ENCODE assay signal across 21 mouse cellular contexts in the genomic region with DNA sequence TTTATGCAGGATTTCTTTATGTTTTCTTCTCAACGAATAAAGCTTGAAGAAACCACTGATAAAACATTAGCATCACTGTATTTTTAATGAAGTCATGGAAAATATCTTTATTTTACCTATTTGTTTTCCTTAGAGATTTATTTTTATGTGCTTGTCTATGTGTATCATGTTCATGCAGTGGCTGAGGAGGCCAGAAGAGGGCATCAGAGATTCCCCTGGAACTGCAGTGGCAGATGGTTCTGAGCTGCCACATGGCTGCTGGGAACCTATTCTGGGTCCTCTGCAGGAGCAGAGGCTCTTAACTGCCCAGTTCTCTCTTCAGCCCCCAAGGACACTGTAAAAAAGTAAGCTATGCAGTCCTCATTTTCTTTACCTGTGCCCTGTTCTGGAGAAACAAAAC. TPM values are rescaled to one million over a fixed set of nuclear protein-coding genes. Genes with fewer than 3 reads are reported as not detected.
DNase-seq lines count a peak whose midpoint lies in the region; ATAC-seq and TF ChIP-seq lines count a peak whose summit lies in the region.
"Had no signal": no experiment of that assay in that cellular context is flagged by ENCODE, and none has a peak within 500 bp of the region (broad histone marks: within the 10 kb centered on the region; RNA-seq: fewer than 3 reads in every experiment).

No protein-coding gene starts in this region.

- no peak for DNase-seq in liver, postnatal 0 days
- peak; percentile 40 for DNase-seq in ES-CJ7 (ENCODE audit: low read depth, low spot score)
- no peak for DNase-seq in stomach, postnatal 0 days (ENCODE audit: low spot score)
- DNase-seq: adrenal gland, postnatal 36 days; cerebellum, adult 9-10 months; heart, adult 11 months; heart, postnatal 14 days; liver, embryonic 13.5 days; right cerebral cortex, adult 18-20 months; right cerebral cortex, postnatal 4 days had no signal

- no peaks in the 10 kb centered on the region for H3K27me3 ChIP-seq in intestine, postnatal 0 days (replicated peaks; ENCODE audit: control insufficient read depth, insufficient read depth, low read length)
- no peaks in the 10 kb centered on the region for H3K27me3 ChIP-seq in intestine, embryonic 15.5 days (replicated peaks)
- no peaks in the 10 kb centered on the region for H3K27me3 ChIP-seq in liver, postnatal 0 days (ENCODE audit: insufficient read depth, low read length)
- H3K27me3 ChIP-seq in liver, embryonic 12.5 days (replicated peaks) = no peaks in the 10 kb centered on the region
- no peaks in the 10 kb centered on the region for H3K27me3 ChIP-seq in stomach, postnatal 0 days (ENCODE audit: control insufficient read depth, insufficient read depth, low read length)
- H3K27me3 ChIP-seq: embryonic facial prominence, embryonic 15.5 days; heart, embryonic 13.5 days; hindbrain, embryonic 12.5 days; kidney, embryonic 15.5 days; liver, embryonic 13.5 days; neural tube, embryonic 15.5 days had no signal

- peak; percentile 49 for TF ChIP-seq CTCF in intestine, postnatal 0 days (IDR thresholded peaks at IDR 0.05; ENCODE audit: low read depth)
- TF ChIP-seq CTCF in liver, postnatal 0 days (IDR thresholded peaks at IDR 0.05; ENCODE audit: low read depth) = peak; percentile 17; the same call in 1 of the 2 replicates
- peak; percentile 36 for TF ChIP-seq CTCF in stomach, postnatal 0 days (IDR thresholded peaks at IDR 0.05; ENCODE audit: low read depth)

- no peak overlapping the region for H3K9ac ChIP-seq in intestine, postnatal 0 days (ENCODE audit: low read depth, low read length)
- no peak overlapping the region for H3K9ac ChIP-seq in intestine, embryonic 15.5 days
- no peak overlapping the region for H3K9ac ChIP-seq in liver, postnatal 0 days (replicated peaks)
- H3K9ac ChIP-seq in liver, embryonic 12.5 days = no peak overlapping the region
- no peak overlapping the region for H3K9ac ChIP-seq in stomach, postnatal 0 days (ENCODE audit: low read length)
- H3K9ac ChIP-seq: embryonic facial prominence, embryonic 15.5 days; heart, embryonic 13.5 days; hindbrain, embryonic 12.5 days; kidney, embryonic 15.5 days; liver, embryonic 13.5 days; neural tube, embryonic 15.5 days had no signal

- 44% methylated on average over 1 of the region's 1 CpGs for WGBS in intestine, postnatal 0 days
- 63% methylated on average over 1 of the region's 1 CpGs for WGBS in intestine, embryonic 15.5 days
- 52% methylated on average over 1 of the region's 1 CpGs for WGBS in liver, postnatal 0 days (ENCODE audit: insufficient replicate concordance)
- WGBS in liver, embryonic 12.5 days (ENCODE audit: insufficient replicate concordance) = 62% methylated on average over 1 of the region's 1 CpGs
- 72% methylated on average over 1 of the region's 1 CpGs for WGBS in stomach, postnatal 0 days

- ATAC-seq in intestine, postnatal 0 days = no peak
- no peak for ATAC-seq in intestine, embryonic 15.5 days
- no peak for ATAC-seq in liver, postnatal 0 days
- ATAC-seq in liver, embryonic 12.5 days = no peak
- ATAC-seq in stomach, postnatal 0 days (ENCODE audit: low FRiP score, low TSS enrichment) = no peak
- no peak for ATAC-seq in inflammation-experienced regulatory T-cells, adult 6 months
- ATAC-seq: forebrain, embryonic 14.5 days had no signal

- no peak overlapping the region for H3K4me3 ChIP-seq in intestine, postnatal 0 days (ENCODE audit: low read depth, low read length)
- H3K4me3 ChIP-seq in intestine, embryonic 15.5 days (replicated peaks) = no peak overlapping the region
- no peak overlapping the region for H3K4me3 ChIP-seq in liver, postnatal 0 days (ENCODE audit: low read depth, low read length)
- H3K4me3 ChIP-seq in liver, embryonic 12.5 days = no peak overlapping the region
- H3K4me3 ChIP-seq in stomach, postnatal 0 days (ENCODE audit: low read depth, low read length) = no peak overlapping the region
- H3K4me3 ChIP-seq: embryonic facial prominence, embryonic 15.5 days; heart, embryonic 13.5 days; hindbrain, embryonic 12.5 days; kidney, embryonic 15.5 days; liver, embryonic 13.5 days; midbrain, embryonic 10.5 days; neural tube, embryonic 15.5 days had no signal

- no peaks in the 10 kb centered on the region for H3K36me3 ChIP-seq in intestine, postnatal 0 days (ENCODE audit: control insufficient read depth, insufficient read depth)
- H3K36me3 ChIP-seq in intestine, embryonic 15.5 days = no peaks in the 10 kb centered on the region
- H3K36me3 ChIP-seq in liver, postnatal 0 days (replicated peaks; ENCODE audit: insufficient read depth, low read length) = no peaks in the 10 kb centered on the region
- no peaks in the 10 kb centered on the region for H3K36me3 ChIP-seq in liver, embryonic 12.5 days
- no peaks in the 10 kb centered on the region for H3K36me3 ChIP-seq in stomach, postnatal 0 days (ENCODE audit: control insufficient read depth, insufficient read depth, low read length)
- H3K36me3 ChIP-seq: embryonic facial prominence, embryonic 15.5 days; hindbrain, embryonic 12.5 days; liver, embryonic 13.5 days; neural tube, embryonic 15.5 days had no signal

- no peak overlapping the region for H3K27ac ChIP-seq in intestine, postnatal 0 days (ENCODE audit: low read depth, low read length)
- H3K27ac ChIP-seq in intestine, embryonic 15.5 days = no peak overlapping the region
- no peak overlapping the region for H3K27ac ChIP-seq in liver, postnatal 0 days (ENCODE audit: low read depth)
- H3K27ac ChIP-seq in liver, embryonic 12.5 days = no peak overlapping the region
- no peak overlapping the region for H3K27ac ChIP-seq in stomach, postnatal 0 days (replicated peaks)
- H3K27ac ChIP-seq: embryonic facial prominence, embryonic 15.5 days; heart, embryonic 13.5 days; hindbrain, embryonic 12.5 days; kidney, embryonic 15.5 days; liver, embryonic 13.5 days; midbrain, embryonic 10.5 days; neural tube, embryonic 15.5 days had no signal

- H3K4me2 ChIP-seq in intestine, postnatal 0 days (replicated peaks; ENCODE audit: low read depth) = no peak overlapping the region
- H3K4me2 ChIP-seq in intestine, embryonic 15.5 days (replicated peaks) = no peak overlapping the region
- H3K4me2 ChIP-seq in liver, postnatal 0 days (ENCODE audit: low read depth, low read length) = no peak overlapping the region
- H3K4me2 ChIP-seq in liver, embryonic 12.5 days = no peak overlapping the region
- H3K4me2 ChIP-seq in stomach, postnatal 0 days (replicated peaks; ENCODE audit: low read depth) = no peak overlapping the region
- H3K4me2 ChIP-seq: embryonic facial prominence, embryonic 15.5 days; heart, embryonic 13.5 days; hindbrain, embryonic 12.5 days; kidney, embryonic 15.5 days; liver, embryonic 13.5 days; neural tube, embryonic 15.5 days had no signal

- TF ChIP-seq EP300 in liver, postnatal 0 days (IDR thresholded peaks at IDR 0.05; ENCODE audit: low read depth) = no peak
- no peak for TF ChIP-seq EP300 in stomach, postnatal 0 days (optimal IDR thresholded peaks at IDR 0.05)

- peaks cover 3% of the 10 kb centered on the region; the same call in 1 of the 2 replicates for H3K9me3 ChIP-seq in intestine, postnatal 0 days (ENCODE audit: control insufficient read depth)
- no peaks in the 10 kb centered on the region for H3K9me3 ChIP-seq in intestine, embryonic 15.5 days
- no peaks in the 10 kb centered on the region; the same call in 1 of the 2 replicates for H3K9me3 ChIP-seq in liver, postnatal 0 days (ENCODE audit: low read length)
- H3K9me3 ChIP-seq in liver, embryonic 12.5 days (replicated peaks) = no peaks in the 10 kb centered on the region
- no peaks in the 10 kb centered on the region for H3K9me3 ChIP-seq in stomach, postnatal 0 days (ENCODE audit: control insufficient read depth, low read length)
- H3K9me3 ChIP-seq: hindbrain, embryonic 12.5 days; kidney, embryonic 15.5 days; liver, embryonic 13.5 days; neural tube, embryonic 15.5 days had no signal

- peaks cover 7% of the 10 kb centered on the region; the same call in 1 of the 2 replicates for H3K4me1 ChIP-seq in intestine, postnatal 0 days (replicated peaks; ENCODE audit: control insufficient read depth, insufficient read depth, low read length)
- H3K4me1 ChIP-seq in intestine, embryonic 15.5 days (replicated peaks) = peaks cover 3% of the 10 kb centered on the region; the same call in 1 of the 2 replicates
- H3K4me1 ChIP-seq in liver, postnatal 0 days (ENCODE audit: insufficient read depth) = peaks cover 3% of the 10 kb centered on the region; the same call in 1 of the 2 replicates
- H3K4me1 ChIP-seq in liver, embryonic 12.5 days = no peaks in the 10 kb centered on the region
- no peaks in the 10 kb centered on the region for H3K4me1 ChIP-seq in stomach, postnatal 0 days (replicated peaks; ENCODE audit: control insufficient read depth, insufficient read depth)

RNA-seq across cellular contexts. Expression of gene Ptprg, which starts 26.6 kb away (rescaled TPM):
- 3.7 and 6.9 TPM in 2 replicates for polyA plus RNA-seq in intestine, postnatal 0 days (2015; fragmentation: Nextera tagmentation; extraction: Ambion mirVana)
- polyA plus RNA-seq in intestine, embryonic 15.5 days (2015; fragmentation: Nextera tagmentation; extraction: Ambion mirVana) = 18.0 and 18.7 TPM in 2 replicates
- 1.7 and 2.7 TPM in 2 replicates for polyA plus RNA-seq in liver, postnatal 0 days (2015; fragmentation: Nextera tagmentation; extraction: Ambion mirVana)
- polyA plus RNA-seq in liver, embryonic 12.5 days (2016; fragmentation: Nextera tagmentation; extraction: Ambion mirVana) = 3.9 and 4.8 TPM in 2 replicates
- polyA plus RNA-seq in stomach, postnatal 0 days (2015; fragmentation: Nextera tagmentation; extraction: Ambion mirVana) = 5.4 and 6.2 TPM in 2 replicates
- polyA plus RNA-seq in inflammation-experienced regulatory T-cells, adult 6 months (2017; shearing (Covaris generic)) = under 1 TPM in 1 of 3 experiments, not detected in 2; 0.24 TPM
